Mouse (Mus musculus): ENCODE measurements at regions not wholly inside any gene's neighbourhood (a gene's known extent, or its start where the extent isn't known, plus 50 kb on each side); places are given as distances from the start of the nearest gene placed in this dataset.
A peak's percentile ranks its signal among the peaks of the same experiment; 100 is the strongest.

DNA sequence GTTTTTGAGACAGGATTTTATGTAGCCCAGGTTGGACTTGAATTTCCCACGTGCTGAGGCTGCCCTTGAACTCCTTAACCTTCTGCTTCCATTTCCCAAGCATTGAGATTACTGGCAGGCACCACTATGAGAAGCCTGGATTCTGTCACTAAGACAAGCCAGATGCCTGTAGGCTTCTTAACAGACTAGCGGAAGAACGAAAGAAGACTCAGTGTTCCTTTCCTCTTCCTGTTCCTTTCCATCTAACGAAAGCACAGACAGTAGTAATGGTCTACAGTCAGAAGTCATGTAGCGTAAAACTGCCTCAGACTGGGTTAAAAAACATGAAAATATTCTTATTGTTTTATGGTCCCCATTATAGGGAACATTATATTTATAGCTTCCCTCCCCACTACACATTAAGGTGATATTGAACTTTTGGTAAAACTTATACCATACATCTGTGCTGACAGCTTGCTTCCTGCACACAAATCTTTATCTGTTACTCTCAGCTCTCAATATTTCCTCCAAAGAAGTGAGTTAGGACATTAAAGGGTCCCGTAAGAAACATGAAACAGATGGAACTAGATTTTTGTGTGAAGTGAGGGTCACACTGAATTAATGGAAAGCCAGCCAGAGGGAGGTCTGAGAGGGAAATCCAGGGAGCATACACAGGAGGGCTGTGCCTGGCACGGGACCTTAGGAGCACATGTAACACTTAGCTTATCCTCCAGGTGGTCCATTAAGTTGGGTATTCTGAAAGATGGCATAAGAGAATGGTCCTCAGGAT is 197.3 kb downstream of the Fzd1 start:
- WGBS, result 34% methylated on average over 7 of the region's 7 CpGs
- Histone ChIP-seq H3K9ac (replicated peaks) (no peak overlapping the region), H3K4me1 (replicated peaks) (peaks cover 19% of the 10 kb centered on the region; the same call in 1 of the 2 replicates), H3K4me2 (no peak overlapping the region), H3K36me3 (no peaks in the 10 kb centered on the region), H3K4me3 (replicated peaks) (no peak overlapping the region), H3K9me3 (0 out of 2 replicates have a peak, but pooled peaks cover 3% of the 10 kb centered on the region), H3K27ac (no peak overlapping the region), H3K27me3 (no peaks in the 10 kb centered on the region)
- ATAC-seq (ENCODE audit: insufficient number of reproducible peaks, insufficient read depth, low FRiP score, low TSS enrichment, low read depth), result no peak

DNA sequence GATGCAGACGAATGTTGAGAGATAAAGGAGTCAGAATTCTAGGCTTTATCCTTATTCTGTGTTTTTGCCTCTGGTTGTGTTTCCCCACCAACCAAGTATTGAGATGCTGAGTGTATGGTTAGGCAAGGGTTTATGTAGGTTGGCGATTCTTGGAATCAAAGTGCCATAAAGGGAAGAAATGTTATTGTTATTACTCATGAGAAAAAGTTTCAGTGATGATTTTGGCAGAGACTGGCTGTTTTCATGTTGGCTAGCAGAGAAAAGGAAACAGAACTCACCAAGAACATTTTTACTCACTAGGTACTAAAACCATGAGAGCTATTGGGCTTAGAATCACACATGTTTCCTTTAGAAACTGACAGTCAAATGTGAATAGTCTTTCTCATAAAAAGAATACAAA is 202.9 kb downstream of the Fzd1 start:
- 78% methylated on average over 2 of the region's 2 CpGs for WGBS
- H3K9ac ChIP-seq (replicated peaks), result no peak overlapping the region
- H3K4me2 ChIP-seq, result no peak overlapping the region
- ATAC-seq (ENCODE audit: insufficient number of reproducible peaks, insufficient read depth, low FRiP score, low TSS enrichment, low read depth), result no peak
- H3K27me3 ChIP-seq, result no peaks in the 10 kb centered on the region
- H3K27ac ChIP-seq, result no peak overlapping the region
- H3K9me3 ChIP-seq, result 0 out of 2 replicates have a peak, but pooled peaks cover 3% of the 10 kb centered on the region
- no peaks in the 10 kb centered on the region for H3K36me3 ChIP-seq
- H3K4me1 ChIP-seq (replicated peaks), result no peaks in the 10 kb centered on the region
- no peak overlapping the region for H3K4me3 ChIP-seq (replicated peaks)

DNA sequence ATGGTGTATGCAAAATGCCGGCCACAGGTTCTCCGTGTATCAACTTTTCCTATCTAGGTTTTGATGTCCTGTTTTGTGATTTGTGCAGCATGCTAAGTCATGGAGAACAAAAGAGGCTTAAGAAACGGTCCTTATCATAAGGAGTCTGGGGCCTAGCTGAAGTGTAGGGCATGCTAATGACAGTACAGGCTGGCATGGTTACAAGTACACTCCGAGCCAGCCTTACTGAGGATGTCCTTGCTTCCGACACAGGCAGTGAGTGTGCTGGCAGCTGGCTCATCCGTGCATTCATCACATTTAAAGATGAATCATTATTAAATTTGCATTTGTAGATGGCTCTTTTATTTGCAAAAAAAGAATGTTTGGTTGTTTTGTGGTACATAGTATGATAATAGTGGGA is 219.3 kb downstream of the Fzd1 start:
- peaks cover 17% of the 10 kb centered on the region for H3K4me1 ChIP-seq (replicated peaks)
- WGBS, result 86% methylated on average over 6 of the region's 6 CpGs
- ATAC-seq (ENCODE audit: insufficient number of reproducible peaks, insufficient read depth, low FRiP score, low TSS enrichment, low read depth), result no peak
- no peak overlapping the region for H3K27ac ChIP-seq
- H3K4me3 ChIP-seq (replicated peaks), result no peak overlapping the region
- H3K9me3 ChIP-seq, result no peaks in the 10 kb centered on the region
- H3K4me2 ChIP-seq, result no peak overlapping the region
- H3K9ac ChIP-seq (replicated peaks), result no peak overlapping the region
- no peaks in the 10 kb centered on the region for H3K27me3 ChIP-seq
- H3K36me3 ChIP-seq, result no peaks in the 10 kb centered on the region

GRCm38 (mm10) chr5:4536790-4537189 is 221.0 kb downstream of the Fzd1 start:
- no peak for ATAC-seq (ENCODE audit: insufficient number of reproducible peaks, insufficient read depth, low FRiP score, low TSS enrichment, low read depth)
- 69% methylated on average over 2 of the region's 2 CpGs for WGBS

GRCm38 (mm10) chr5:4535951-4536350 is 221.9 kb downstream of the Fzd1 start:
- Histone ChIP-seq H3K9me3 (no peaks in the 10 kb centered on the region), H3K4me3 (replicated peaks) (no peak overlapping the region), H3K9ac (replicated peaks) (no peak overlapping the region), H3K27me3 (no peaks in the 10 kb centered on the region), H3K36me3 (no peaks in the 10 kb centered on the region), H3K4me1 (replicated peaks) (peaks cover 22% of the 10 kb centered on the region), H3K4me2 (0 out of 2 replicates have a peak overlapping the region, but pooled peaks have one; percentile 4), H3K27ac (no peak overlapping the region)
- WGBS, result 14% methylated on average over 8 of the region's 8 CpGs
- no peak for ATAC-seq (ENCODE audit: insufficient number of reproducible peaks, insufficient read depth, low FRiP score, low TSS enrichment, low read depth)

More at GRCm38 (mm10) chr5:4536790-4537189, 221.0 kb downstream of the Fzd1 start:
- Histone ChIP-seq H3K4me3 (replicated peaks) (no peak overlapping the region), H3K4me1 (replicated peaks) (peaks cover 17% of the 10 kb centered on the region), H3K9ac (replicated peaks) (no peak overlapping the region), H3K4me2 (no peak overlapping the region), H3K27ac (no peak overlapping the region), H3K36me3 (no peaks in the 10 kb centered on the region), H3K9me3 (no peaks in the 10 kb centered on the region), H3K27me3 (no peaks in the 10 kb centered on the region)

GRCm38 (mm10) chr5:4534512-4534911 is 223.3 kb downstream of the Fzd1 start:
- peaks cover 29% of the 10 kb centered on the region for H3K4me1 ChIP-seq (replicated peaks)
- no peak overlapping the region for H3K4me3 ChIP-seq (replicated peaks)
- H3K9me3 ChIP-seq, result no peaks in the 10 kb centered on the region
- 28% methylated on average over 2 of the region's 2 CpGs for WGBS
- H3K27me3 ChIP-seq, result no peaks in the 10 kb centered on the region
- H3K9ac ChIP-seq (replicated peaks), result no peak overlapping the region
- H3K36me3 ChIP-seq, result no peaks in the 10 kb centered on the region
- no peak overlapping the region; the same call in 1 of the 2 replicates for H3K27ac ChIP-seq
- ATAC-seq (ENCODE audit: insufficient number of reproducible peaks, insufficient read depth, low FRiP score, low TSS enrichment, low read depth), result no peak
- H3K4me2 ChIP-seq, result no peak overlapping the region

GRCm38 (mm10) chr5:4530236-4531067 is 227.4 kb downstream of the Fzd1 start:
- peaks cover 23% of the 10 kb centered on the region for H3K4me1 ChIP-seq (replicated peaks)
- no peaks in the 10 kb centered on the region for H3K36me3 ChIP-seq
- H3K9me3 ChIP-seq, result no peaks in the 10 kb centered on the region
- 31% methylated on average over 10 of the region's 10 CpGs for WGBS
- H3K9ac ChIP-seq (replicated peaks), result no peak overlapping the region
- no peak for ATAC-seq (ENCODE audit: insufficient number of reproducible peaks, insufficient read depth, low FRiP score, low TSS enrichment, low read depth)
- no peak overlapping the region for H3K4me2 ChIP-seq
- H3K4me3 ChIP-seq (replicated peaks), result no peak overlapping the region
- no peak overlapping the region for H3K27ac ChIP-seq
- no peaks in the 10 kb centered on the region for H3K27me3 ChIP-seq

DNA sequence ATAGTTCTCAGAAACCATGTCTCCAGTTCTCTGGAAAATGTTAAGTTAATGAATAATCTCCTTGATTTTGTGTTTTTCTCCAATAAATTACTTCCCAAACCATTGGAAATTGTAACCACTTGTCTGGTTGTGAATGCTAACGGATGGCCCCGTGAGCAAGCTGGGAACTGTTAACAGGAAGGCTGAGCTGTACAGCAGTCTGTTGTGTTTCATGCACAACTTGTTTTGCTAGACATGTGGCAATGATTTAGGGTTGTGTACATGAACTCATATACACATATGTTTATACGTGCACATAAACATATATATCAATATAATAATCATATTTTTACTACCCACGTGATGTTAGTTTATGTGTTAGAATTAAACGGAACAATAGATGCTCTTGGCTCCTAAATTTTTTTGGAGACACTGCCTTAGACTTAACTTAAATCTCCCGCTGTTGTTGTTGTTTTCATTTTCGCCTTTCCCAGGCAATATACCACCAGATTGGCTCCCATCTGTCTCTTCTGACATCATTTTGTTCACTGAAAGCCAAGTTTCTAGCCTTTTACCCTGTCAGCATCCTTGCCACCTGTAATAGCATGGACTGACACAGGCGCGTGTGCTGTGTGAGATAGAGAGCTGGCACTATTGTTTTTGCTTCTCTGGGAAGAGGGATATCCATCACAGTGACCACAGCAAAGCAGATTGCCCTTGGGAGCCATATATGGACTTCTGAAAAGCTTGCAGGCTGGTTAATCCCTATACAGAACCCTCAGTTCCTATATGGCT is 231.6 kb downstream of the Fzd1 start:
- Histone ChIP-seq H3K27me3 (no peaks in the 10 kb centered on the region), H3K4me2 (no peak overlapping the region), H3K9ac (replicated peaks) (no peak overlapping the region), H3K9me3 (no peaks in the 10 kb centered on the region), H3K36me3 (no peaks in the 10 kb centered on the region), H3K27ac (no peak overlapping the region), H3K4me3 (replicated peaks) (no peak overlapping the region), H3K4me1 (replicated peaks) (peaks cover 9% of the 10 kb centered on the region)
- 73% methylated on average over 9 of the region's 9 CpGs for WGBS
- ATAC-seq (ENCODE audit: insufficient number of reproducible peaks, insufficient read depth, low FRiP score, low TSS enrichment, low read depth), result no peak

DNA sequence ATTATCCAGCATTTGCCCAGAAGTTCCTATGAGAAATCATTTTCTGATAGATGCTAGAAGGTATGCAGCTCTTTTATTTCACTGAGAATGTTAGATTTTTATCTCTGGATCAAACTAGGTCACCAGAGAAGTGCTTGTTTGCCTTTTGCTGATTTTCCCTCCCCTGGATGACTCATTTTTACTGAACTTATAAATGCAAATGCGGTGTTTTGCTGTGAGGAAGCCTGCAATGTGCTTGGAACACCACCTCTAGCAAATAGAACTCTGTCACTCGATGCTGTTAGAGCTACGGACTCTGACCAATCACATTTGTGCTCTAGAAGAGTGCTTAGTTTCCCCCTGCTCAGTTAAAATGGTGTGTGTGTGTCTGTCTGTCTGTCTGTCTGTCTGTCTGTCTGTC is 257.2 kb downstream of the Fzd1 start:
- ATAC-seq (ENCODE audit: insufficient number of reproducible peaks, insufficient read depth, low FRiP score, low TSS enrichment, low read depth), result no peak
- Histone ChIP-seq H3K9me3 (no peaks in the 10 kb centered on the region), H3K27me3 (no peaks in the 10 kb centered on the region), H3K27ac (no peak overlapping the region), H3K9ac (replicated peaks) (no peak overlapping the region), H3K4me1 (replicated peaks) (peaks cover 30% of the 10 kb centered on the region), H3K36me3 (no peaks in the 10 kb centered on the region), H3K4me3 (replicated peaks) (no peak overlapping the region), H3K4me2 (no peak overlapping the region)
- 90% methylated on average over 3 of the region's 3 CpGs for WGBS

DNA sequence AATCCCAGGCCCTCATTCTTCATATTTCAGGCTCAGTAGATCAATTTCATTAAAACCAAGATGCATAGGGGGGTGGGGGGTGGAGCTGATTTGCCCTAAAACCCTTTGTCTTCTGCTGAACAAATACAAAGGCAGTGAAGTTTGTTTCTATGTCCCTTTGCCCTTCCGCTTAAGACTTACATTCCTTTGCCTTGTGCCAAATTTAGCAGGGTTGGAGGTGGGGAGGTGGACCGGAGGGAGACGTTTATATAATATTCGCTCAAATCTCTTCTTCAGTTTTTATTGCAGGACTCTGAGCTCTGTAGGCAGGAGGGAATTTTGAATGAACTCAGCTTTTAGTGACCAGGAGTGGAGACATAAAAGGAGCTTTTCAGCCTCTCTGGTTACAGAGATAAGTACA is 258.8 kb downstream of the Fzd1 start:
- H3K27ac ChIP-seq, result no peak overlapping the region
- no peak for ATAC-seq (ENCODE audit: insufficient number of reproducible peaks, insufficient read depth, low FRiP score, low TSS enrichment, low read depth)
- WGBS, result 38% methylated on average over 4 of the region's 4 CpGs

GRCm38 (mm10) chr5:4498425-4498824 is 259.4 kb downstream of the Fzd1 start:
- 70% methylated on average over 3 of the region's 3 CpGs for WGBS
- H3K4me1 ChIP-seq (replicated peaks), result peaks cover 30% of the 10 kb centered on the region
- no peaks in the 10 kb centered on the region for H3K9me3 ChIP-seq
- no peak for ATAC-seq (ENCODE audit: insufficient number of reproducible peaks, insufficient read depth, low FRiP score, low TSS enrichment, low read depth)
- H3K27ac ChIP-seq, result no peak overlapping the region
- H3K4me3 ChIP-seq (replicated peaks), result no peak overlapping the region
- no peak overlapping the region for H3K4me2 ChIP-seq
- H3K9ac ChIP-seq (replicated peaks), result no peak overlapping the region
- H3K36me3 ChIP-seq, result no peaks in the 10 kb centered on the region
- no peaks in the 10 kb centered on the region for H3K27me3 ChIP-seq

More for the DNA sequence above, 258.8 kb downstream of the Fzd1 start:
- H3K27me3 ChIP-seq, result no peaks in the 10 kb centered on the region
- no peak overlapping the region for H3K4me2 ChIP-seq
- no peak overlapping the region for H3K4me3 ChIP-seq (replicated peaks)
- no peak overlapping the region for H3K9ac ChIP-seq (replicated peaks)
- H3K9me3 ChIP-seq, result no peaks in the 10 kb centered on the region
- no peaks in the 10 kb centered on the region for H3K36me3 ChIP-seq
- peaks cover 30% of the 10 kb centered on the region for H3K4me1 ChIP-seq (replicated peaks)

Measured in limb, embryonic 12.5 days (tissue).